Mouse (Mus musculus) induced T-regulatory cell, adult 2 months (primary cell): ENCODE data around the gene Tagln3.

Experiments used
- DNase-seq: peaks from one replicate; pipeline ENCODE4 v3.0.0-alpha.2; 2012; ENCODE audit warnings: low read depth

Tagln3 gene

DNA sequence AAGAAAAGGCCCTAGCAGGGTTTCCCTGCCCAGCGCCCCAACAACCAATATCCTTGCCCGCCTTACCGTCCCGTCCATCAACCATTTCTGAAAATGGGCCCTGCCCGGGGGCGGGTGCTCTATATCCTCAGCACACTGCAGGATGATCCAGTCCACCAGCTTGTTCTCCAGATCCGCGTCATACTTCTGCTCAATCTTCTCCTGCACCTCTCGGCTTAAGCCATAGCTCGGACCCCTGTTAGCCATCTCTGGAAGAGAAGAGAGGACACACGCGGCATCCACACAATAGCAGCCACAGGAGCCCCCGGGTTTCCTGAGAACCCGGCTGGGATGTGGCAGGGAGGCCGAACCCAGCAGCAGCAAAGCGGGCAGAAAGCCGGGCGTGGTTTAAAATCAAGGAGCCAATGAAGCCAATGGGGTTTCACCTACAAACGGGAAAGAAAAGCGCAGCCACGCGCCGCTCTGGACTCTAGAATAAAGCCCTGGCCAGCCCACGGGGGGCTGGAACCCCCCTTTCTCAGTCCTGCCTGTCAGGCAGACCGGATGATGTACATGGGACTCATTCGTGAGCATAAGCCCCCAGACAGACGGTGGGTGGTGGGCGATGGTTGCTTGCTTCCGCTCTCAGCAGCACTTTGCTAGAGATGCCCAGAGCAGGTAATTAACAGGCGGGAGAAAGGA is at the start of gene Tagln3:
TSS of gene Tagln3 (minus strand) at position 548 of the 681 bp plus-strand sequence.
- DNase-seq: peak; percentile 28

GRCm38 (mm10) chr16:45770914-45771313 is 46.5 kb upstream of the Tagln3 start:
- DNase-seq: no peak

DNA sequence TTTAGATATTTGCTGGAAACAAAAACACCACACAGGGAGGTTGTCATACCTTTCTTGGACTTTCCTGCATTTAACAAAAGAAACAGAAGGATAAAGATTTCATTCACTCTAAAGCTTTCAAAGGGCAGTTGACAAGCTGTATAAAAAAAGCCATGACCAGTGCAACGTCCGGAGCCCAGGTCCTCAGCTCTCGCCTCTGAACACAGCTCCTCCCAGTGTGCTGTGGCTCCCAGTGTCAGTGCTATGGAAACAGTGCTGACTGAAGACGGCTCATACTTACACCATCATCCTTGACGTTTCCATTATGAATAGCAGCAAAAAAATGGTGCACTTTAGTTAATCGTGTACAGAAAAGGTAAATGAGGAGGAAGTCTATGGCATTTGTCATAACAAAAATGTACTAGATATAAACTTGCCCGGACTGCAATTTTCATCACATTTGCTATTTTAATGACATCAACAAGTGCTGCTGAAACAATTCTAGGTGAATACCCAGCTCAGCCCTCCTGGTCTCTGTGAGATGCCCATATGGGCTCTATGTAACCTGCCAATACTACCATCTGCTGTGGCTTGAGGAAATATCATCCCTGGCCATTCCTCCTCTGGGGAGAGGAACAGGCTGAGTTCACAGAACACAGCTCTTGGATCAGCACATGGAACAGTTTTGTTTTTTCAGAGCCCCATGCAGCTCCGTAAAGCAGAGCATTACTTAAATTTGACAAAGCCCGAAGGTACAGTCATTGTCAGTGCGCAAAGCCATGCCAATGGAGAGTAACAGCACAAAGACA is 43.6 kb upstream of the Tagln3 start:
- DNase-seq: no peak

- no peak for DNase-seq
These were observed 43.0 kb upstream of the Tagln3 start for GRCm38 (mm10) chr16:45767434-45767833.

GRCm38 (mm10) chr16:45765801-45766494 is 41.5 kb upstream of the Tagln3 start:
- no peak for DNase-seq

DNA sequence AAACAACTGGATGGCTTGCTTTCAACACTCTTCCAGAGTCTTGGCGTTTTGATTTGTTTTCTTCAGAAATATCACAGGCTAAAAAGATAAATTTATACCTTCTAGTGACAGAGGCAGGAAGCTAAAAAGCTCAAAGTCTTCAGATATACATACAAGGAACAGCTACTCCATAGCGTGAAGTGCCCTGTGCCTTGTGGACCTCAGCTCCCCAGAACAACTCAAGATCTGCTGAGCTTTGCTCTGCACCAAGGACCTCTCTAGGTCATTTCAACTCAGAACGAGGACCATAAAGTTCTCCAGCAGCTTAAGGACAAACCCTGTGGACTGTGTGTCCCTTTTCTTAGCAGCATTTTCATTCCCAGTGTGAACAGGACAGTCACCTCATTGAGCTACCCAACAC is 40.7 kb upstream of the Tagln3 start:
- DNase-seq: no peak

DNA sequence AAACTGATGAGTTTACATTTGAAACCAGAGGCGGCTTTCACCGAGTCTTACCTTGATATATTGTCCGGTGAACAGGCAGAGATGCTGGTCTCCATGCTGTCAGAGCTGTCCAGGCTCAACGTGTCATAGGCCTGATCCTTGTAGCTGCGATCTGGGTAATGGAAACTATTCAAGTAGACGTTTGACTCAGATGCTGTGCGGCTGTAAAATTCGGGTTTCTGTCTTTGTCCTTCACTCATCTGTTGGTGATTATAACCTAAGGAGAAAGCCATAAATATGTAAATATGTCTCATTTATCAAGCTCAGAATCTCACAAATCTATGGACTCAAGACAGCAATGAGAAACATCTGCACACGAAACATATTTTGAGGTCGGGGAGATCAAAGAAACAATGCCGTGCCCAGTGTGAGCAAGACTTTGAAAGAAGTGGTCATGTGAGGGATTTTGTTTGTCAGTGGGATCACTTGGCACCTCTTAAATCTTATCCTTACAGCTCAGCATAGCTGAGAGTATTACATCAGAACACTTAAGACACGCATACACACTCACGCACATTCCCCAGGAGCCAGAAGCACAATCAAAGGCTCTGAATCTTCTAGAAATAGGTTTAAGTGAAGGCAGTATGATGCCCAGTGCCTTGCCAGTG is 38.6 kb upstream of the Tagln3 start:
- no peak for DNase-seq

DNA sequence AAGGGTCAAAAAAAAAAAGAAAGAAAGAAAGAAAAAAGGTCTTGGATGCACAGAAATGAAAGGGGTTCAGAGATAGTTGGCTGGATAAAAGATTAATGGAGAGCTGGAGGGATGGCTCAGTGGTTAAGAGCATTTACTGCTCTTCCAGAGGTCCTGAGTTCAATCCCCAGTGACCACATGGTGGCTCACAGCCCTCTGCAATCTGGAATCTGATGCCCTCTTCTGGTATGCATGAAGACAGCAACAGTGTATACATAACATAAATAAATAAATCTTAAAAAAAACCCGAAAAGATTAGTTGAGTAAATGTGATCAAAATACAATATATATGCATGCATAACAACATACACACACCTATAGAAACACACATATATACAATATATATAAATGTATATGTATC is 37.0 kb upstream of the Tagln3 start:
- no peak for DNase-seq

- peak; percentile 65 for DNase-seq
These were observed 34.4 kb upstream of the Tagln3 start for GRCm38 (mm10) chr16:45758726-45759269.

GRCm38 (mm10) chr16:45757421-45758078 is 33.1 kb upstream of the Tagln3 start:
- peak; percentile 45 for DNase-seq

GRCm38 (mm10) chr16:45756855-45757254 is 32.4 kb upstream of the Tagln3 start:
- peak; percentile 85 for DNase-seq

DNA sequence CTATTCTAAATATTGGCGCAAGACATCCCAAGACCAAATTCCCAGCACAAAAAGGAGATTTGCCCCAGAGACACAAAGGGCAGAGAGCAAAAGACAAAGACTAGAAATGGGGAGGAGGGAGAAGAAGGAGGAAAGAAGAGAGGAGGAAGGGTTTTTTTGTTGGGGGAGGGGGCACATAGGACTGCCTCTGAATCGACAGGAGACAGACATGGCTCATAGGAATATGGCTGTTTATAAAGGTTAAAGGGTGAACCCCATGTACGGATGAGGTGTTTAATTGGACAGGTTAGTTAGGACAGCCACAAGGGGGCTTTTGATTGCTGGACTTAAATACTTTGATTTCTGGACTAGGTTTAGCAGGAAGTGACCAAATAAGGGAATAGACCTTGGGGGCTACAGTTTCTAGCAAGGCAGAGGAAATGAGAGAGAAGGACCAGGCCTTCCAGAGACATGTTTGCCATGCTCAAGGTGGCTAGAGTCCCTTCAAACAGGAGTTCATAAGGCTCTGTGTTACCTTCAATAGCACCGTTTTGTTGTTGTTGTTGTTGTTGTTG is 19.3 kb upstream of the Tagln3 start:
- DNase-seq: peak; percentile 35

GRCm38 (mm10) chr16:45742615-45743476 is 18.4 kb upstream of the Tagln3 start, which contains the start of gene Abhd10:
Gene Abhd10 (minus strand): TSS chr16:45742955.
- peak; percentile 96 for DNase-seq

GRCm38 (mm10) chr16:45737880-45738279 is 13.5 kb upstream of the Tagln3 start:
- DNase-seq: no peak

GRCm38 (mm10) chr16:45736724-45737123 is 12.3 kb upstream of the Tagln3 start:
- no peak for DNase-seq

- no peak for DNase-seq
These were observed 4.8 kb upstream of the Tagln3 start for GRCm38 (mm10) chr16:45729163-45729562.

GRCm38 (mm10) chr16:45724742-45725102 is 314 bp upstream of the Tagln3 start:
- no peak for DNase-seq

- no peak for DNase-seq
These were observed 1.1 kb downstream of the Tagln3 start for GRCm38 (mm10) chr16:45723172-45723901.

- no peak for DNase-seq
These were observed 1.9 kb downstream of the Tagln3 start for GRCm38 (mm10) chr16:45722460-45722951.
